Mouse (Mus musculus): ENCODE results near the gene Qrfpr. TPM values are rescaled to one million over a fixed set of nuclear protein-coding genes. Genes with fewer than 3 reads are reported as not detected.

Gene Qrfpr
- polyA plus RNA-seq (2014; fragmentation: Illumina TruSeq; extraction: RNeasy Lipid Tissue Mini Kit (QIAGEN cat#74804); ENCODE audit: low read depth, low replicate concordance): not detected

GRCm38 (mm10) chr3:36221743-36222682 lies at the start of gene Qrfpr:
Gene Qrfpr (minus strand): TSS chr3:36222313.

GRCm38 (mm10) chr3:36150934-36151686 lies 71.0 kb downstream of the Qrfpr start, which contains the start of gene D3Ertd254e:
Gene D3Ertd254e (plus strand): TSS chr3:36151017.

Other genes with a start within 250 kb of the Qrfpr start
- 168 TPM for gene Mccc1, start 221.6 kb downstream of the Qrfpr start, polyA plus RNA-seq (2014; fragmentation: Illumina TruSeq; extraction: RNeasy Lipid Tissue Mini Kit (QIAGEN cat#74804); ENCODE audit: low read depth, low replicate concordance)
- not detected for gene Ccdc144b, start 168.8 kb downstream of the Qrfpr start, polyA plus RNA-seq (2014; fragmentation: Illumina TruSeq; extraction: RNeasy Lipid Tissue Mini Kit (QIAGEN cat#74804); ENCODE audit: low read depth, low replicate concordance)
- 37.7 TPM for gene Acad9, start 156.3 kb downstream of the Qrfpr start, polyA plus RNA-seq (2014; fragmentation: Illumina TruSeq; extraction: RNeasy Lipid Tissue Mini Kit (QIAGEN cat#74804); ENCODE audit: low read depth, low replicate concordance)
- 2.6 TPM for gene D3Ertd254e, start 71.3 kb downstream of the Qrfpr start, polyA plus RNA-seq (2014; fragmentation: Illumina TruSeq; extraction: RNeasy Lipid Tissue Mini Kit (QIAGEN cat#74804); ENCODE audit: low read depth, low replicate concordance)

Data from heart, adult 10 weeks (tissue).